Mouse (Mus musculus) forebrain, embryonic 13.5 days (tissue): ENCODE data around the gene Kcnh6. TPM values are rescaled to one million over a fixed set of nuclear protein-coding genes. Genes with fewer than 3 reads are reported as not detected.
"Not testable (repeated sequence)": the region's sequence is repeated elsewhere in the genome, so short reads cannot be mapped to it uniquely, and the experiment has no call there.

Source experiments
- ATAC-seq: fragments of 200-750 bp; cut with Nextera tagmentation; 2 replicates; pipeline ENCODE4 v1.8.0; 2017
- H3K27ac ChIP-seq: fragments of 300-500 bp; sonication (generic); 2 replicates; pipeline ENCODE4 v1.5.1; 2015; ENCODE audit warnings: inconsistent platforms, mild to moderate bottlenecking, moderate library complexity
- H3K27me3 ChIP-seq: fragments of 300-500 bp; sonication (generic); 2 replicates; pipeline ENCODE4 v1.6.1; 2015; ENCODE audit warnings: mild to moderate bottlenecking, inconsistent platforms
- H3K36me3 ChIP-seq: fragments of 300-500 bp; sonication (generic); 2 replicates; pipeline ENCODE4 v1.6.1; 2015; ENCODE audit warnings: mild to moderate bottlenecking, inconsistent platforms; ENCODE audit not compliant: poor library complexity, severe bottlenecking
- H3K4me1 ChIP-seq: fragments of 300-500 bp; sonication (generic); 2 replicates; pipeline ENCODE4 v1.6.1; 2015; ENCODE audit warnings: inconsistent platforms
- H3K4me2 ChIP-seq: fragments of 300-500 bp; sonication (generic); 2 replicates; pipeline ENCODE4 v1.6.1; 2015; ENCODE audit warnings: inconsistent platforms, mild to moderate bottlenecking, moderate library complexity
- H3K4me3 ChIP-seq: fragments of 300-500 bp; sonication (generic); 2 replicates; pipeline ENCODE4 v1.5.1; 2015; ENCODE audit warnings: mild to moderate bottlenecking, inconsistent platforms
- H3K9ac ChIP-seq: fragments of 300-500 bp; sonication (generic); 2 replicates; pipeline ENCODE4 v1.6.1; 2015; ENCODE audit warnings: mild to moderate bottlenecking, inconsistent platforms
- H3K9me3 ChIP-seq: fragments of 300-500 bp; sonication (generic); replicated peaks from 2 replicates; pipeline ENCODE4 v1.6.1; 2016; ENCODE audit warnings: inconsistent platforms
- WGBS: fragments of 180-500 bp; shearing (Covaris S2); methylation state at CpG from one replicate; pipeline ENCODE4 v1.1.7; 2015; 5-methylcytosine and 5-hydroxymethylcytosine counted together
- polyA plus RNA-seq: library from polyadenylated mRNA; unstranded; fragments of >200 nt; fragmentation: Nextera tagmentation; extraction: Ambion mirVana; gene quantifications from 2 replicates; pipeline ENCODE4 v1.2.1, GENCODE M21; 2015

Kcnh6 gene
- polyA plus RNA-seq, 1 experiment from 2014 or later = 0.40 TPM

- H3K27me3 ChIP-seq, H3K27ac ChIP-seq, ATAC-seq, H3K4me1 ChIP-seq, H3K9me3 ChIP-seq, H3K36me3 ChIP-seq: not testable (repeated sequence)
- WGBS = 18% methylated on average over 23 of the region's 23 CpGs
- Histone ChIP-seq H3K4me3 (peak overlapping the region; percentile 82), H3K9ac (peak overlapping the region; percentile 92), H3K4me2 (peak overlapping the region; percentile 95)
Measured at GRCm38 (mm10) chr11:106066616-106067015, 58.7 kb downstream of the Kcnh6 start.

DNA sequence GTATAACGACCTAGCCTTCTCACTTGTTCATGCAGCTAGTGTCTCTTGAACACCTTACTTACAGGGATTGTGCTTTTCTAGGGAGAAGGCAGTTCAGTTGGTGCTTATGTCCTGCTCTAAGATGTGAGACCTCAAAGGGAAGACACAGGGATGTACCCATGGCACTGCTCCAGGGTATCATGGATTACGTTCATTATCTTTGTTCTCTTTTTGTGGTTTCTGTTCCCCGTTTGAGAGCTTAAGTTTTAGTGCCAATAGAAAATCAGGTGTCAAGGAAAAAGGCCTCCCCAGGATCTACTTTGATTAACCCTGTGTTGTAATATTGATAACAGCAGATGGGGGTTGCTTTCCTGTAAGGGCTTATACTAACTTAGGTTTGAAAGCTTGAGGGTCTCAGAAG lies 65.8 kb downstream of the Kcnh6 start:
- no peak for ATAC-seq
- no peaks in the 10 kb centered on the region for H3K4me1 ChIP-seq
- no peak overlapping the region for H3K9ac ChIP-seq
- peaks cover 18% of the 10 kb centered on the region for H3K36me3 ChIP-seq
- no peaks in the 10 kb centered on the region for H3K9me3 ChIP-seq
- no peak overlapping the region for H3K27ac ChIP-seq
- 83% methylated on average over 3 of the region's 3 CpGs for WGBS
- no peak overlapping the region for H3K4me2 ChIP-seq
- H3K4me3 ChIP-seq = no peak overlapping the region
- no peaks in the 10 kb centered on the region for H3K27me3 ChIP-seq

- 0 out of 2 replicates have a peak, but pooled peaks have one; percentile 36 for ATAC-seq
- 4% methylated on average over 4 of the region's 4 CpGs for WGBS
Measured at GRCm38 (mm10) chr11:106076321-106076720, 68.4 kb downstream of the Kcnh6 start.

More at GRCm38 (mm10) chr11:106076321-106076720, 68.4 kb downstream of the Kcnh6 start:
- Histone ChIP-seq H3K9ac (no peak overlapping the region), H3K27ac (no peak overlapping the region), H3K4me2 (no peak overlapping the region), H3K4me3 (no peak overlapping the region), H3K36me3 (peaks cover 14% of the 10 kb centered on the region), H3K4me1 (no peaks in the 10 kb centered on the region), H3K27me3 (no peaks in the 10 kb centered on the region), H3K9me3 (no peaks in the 10 kb centered on the region)

Other genes starting within 250 kb of the Kcnh6 start
- gene Cyb561, start 54.8 kb upstream of the Kcnh6 start, polyA plus RNA-seq = 17.2 and 21.4 TPM in 2 replicates
- 0.57 and 0.97 TPM in 2 replicates for gene Ace, start 40.2 kb upstream of the Kcnh6 start, polyA plus RNA-seq
- gene Ace3, start 13.4 kb upstream of the Kcnh6 start, polyA plus RNA-seq = not detected in 2 replicates
- 82.1 and 99.4 TPM in 2 replicates for gene Dcaf7, start 28.7 kb downstream of the Kcnh6 start, polyA plus RNA-seq
- gene Taco1, start 57.9 kb downstream of the Kcnh6 start, polyA plus RNA-seq = 8.9 and 9.6 TPM in 2 replicates
- 9.5 and 11.9 TPM in 2 replicates for gene Map3k3, start 76.5 kb downstream of the Kcnh6 start, polyA plus RNA-seq
- not detected in 2 replicates for gene Gm10840, start 152.7 kb downstream of the Kcnh6 start, polyA plus RNA-seq
- gene Limd2, start 152.7 kb downstream of the Kcnh6 start, polyA plus RNA-seq = 253 and 279 TPM in 2 replicates
- gene Strada, start 194.0 kb downstream of the Kcnh6 start, polyA plus RNA-seq = 33.4 and 33.5 TPM in 2 replicates
- gene Ccdc47, start 208.2 kb downstream of the Kcnh6 start, polyA plus RNA-seq = 78.6 and 83.9 TPM in 2 replicates
- gene Ddx42, start 208.8 kb downstream of the Kcnh6 start, polyA plus RNA-seq = 93.0 and 102 TPM in 2 replicates
- 46.4 and 52.7 TPM in 2 replicates for gene Ftsj3, start 248.0 kb downstream of the Kcnh6 start, polyA plus RNA-seq
- gene Psmc5, start 248.0 kb downstream of the Kcnh6 start, polyA plus RNA-seq = 322 and 348 TPM in 2 replicates